Mouse (Mus musculus) MEL (cell line): ENCODE measurements around the gene Elavl4. TPM values are rescaled to one million over a fixed set of nuclear protein-coding genes. Genes with fewer than 3 reads are reported as not detected.

Experiments
- DNase-seq: peaks from one replicate; pipeline ENCODE4 v3.0.0; 2011; ENCODE audit warnings: low read depth, low spot score
- H3K27ac ChIP-seq: 2 replicates; pipeline ENCODE4 v1.5.1; 2012; ENCODE audit warnings: low read depth, mild to moderate bottlenecking, control low read depth, low read length, moderate library complexity; ENCODE audit not compliant: control insufficient read depth
- H3K27me3 ChIP-seq, 2 experiments: fragments of 150-350 bp in 1 of 2; sonication (generic) in 1 of 2; 2 replicates each; pipeline ENCODE4 v1.6.1; 2012; ENCODE audit warnings: low read length in 2 of 2, mild to moderate bottlenecking in 2 of 2, improper control_type of control experiment in 1 of 2, moderate library complexity in 1 of 2; ENCODE audit not compliant: insufficient read depth in 2 of 2, control insufficient read depth in 1 of 2
- H3K36me3 ChIP-seq, 2 experiments: 2 replicates each; pipeline ENCODE4 v1.6.1; 2012 to 2014; ENCODE audit warnings: low read length in 2 of 2, improper control_type of control experiment in 1 of 2, inconsistent platforms in 1 of 2, mild to moderate bottlenecking in 1 of 2; ENCODE audit not compliant: insufficient read depth in 2 of 2, control insufficient read depth in 1 of 2
- H3K4me1 ChIP-seq, 2 experiments: fragments of 150-350 bp in 1 of 2; sonication (generic) in 1 of 2; 2 replicates each; pipeline ENCODE4 v1.6.1; 2012; ENCODE audit warnings: low read length in 2 of 2, improper control_type of control experiment in 1 of 2, mild to moderate bottlenecking in 1 of 2; ENCODE audit not compliant: insufficient read depth in 2 of 2, control insufficient read depth in 1 of 2
- H3K4me3 ChIP-seq, 2 experiments: fragments of 150-350 bp in 1 of 2; sonication (generic) in 1 of 2; 2 replicates each; pipeline ENCODE4 v1.5.1; 2012; ENCODE audit warnings: low read depth in 2 of 2, low read length in 2 of 2, mild to moderate bottlenecking in 2 of 2, moderate library complexity in 2 of 2, control low read depth in 1 of 2, improper control_type of control experiment in 1 of 2; ENCODE audit not compliant: control insufficient read depth in 1 of 2, insufficient read depth in 1 of 2
- H3K79me2 ChIP-seq: 2 replicates; pipeline ENCODE4 v1.6.1; 2012; ENCODE audit warnings: mild to moderate bottlenecking, low read length, moderate library complexity; ENCODE audit not compliant: control insufficient read depth, poor library complexity, insufficient read depth
- H3K9ac ChIP-seq: 2 replicates; pipeline ENCODE4 v1.6.1; 2012; ENCODE audit warnings: low read depth, mild to moderate bottlenecking, control low read depth, low read length, moderate library complexity; ENCODE audit not compliant: control insufficient read depth, poor library complexity, severe bottlenecking
- H3K9me3 ChIP-seq: fragments of 150-350 bp; sonication (generic); replicated peaks from 2 replicates; pipeline ENCODE4 v1.6.1; 2012; ENCODE audit warnings: mild to moderate bottlenecking, low read length, improper control_type of control experiment, moderate library complexity; ENCODE audit not compliant: insufficient read depth
- BHLHE40 ChIP-seq: IDR thresholded peaks from 2 replicates; pipeline ENCODE4 v1.6.1; 2012; ENCODE audit warnings: low read depth, mild to moderate bottlenecking, inconsistent platforms, low read length, improper control_type of control experiment, borderline replicate concordance
- CHD2 ChIP-seq: IDR thresholded peaks from 2 replicates; pipeline ENCODE4 v1.6.1; 2011; ENCODE audit warnings: low read length, improper control_type of control experiment
- ETS1 ChIP-seq: IDR thresholded peaks from 2 replicates; pipeline ENCODE4 v1.6.1; 2012; ENCODE audit warnings: low read depth, mild to moderate bottlenecking, inconsistent platforms, low read length, improper control_type of control experiment, moderate library complexity
- GATA1 ChIP-seq: IDR thresholded peaks from 2 replicates; pipeline ENCODE4 v1.6.1; 2011; ENCODE audit warnings: low read depth, low read length, improper control_type of control experiment
- HCFC1 ChIP-seq: IDR thresholded peaks from 2 replicates; pipeline ENCODE4 v1.6.1; 2012; ENCODE audit warnings: low read depth, mild to moderate bottlenecking, inconsistent platforms, low read length, improper control_type of control experiment, moderate library complexity
- JUND ChIP-seq: IDR thresholded peaks from 2 replicates; pipeline ENCODE4 v1.6.1; 2011; ENCODE audit warnings: low read depth, mild to moderate bottlenecking, improper control_type of control experiment, low read length
- KAT2A ChIP-seq: conservative IDR thresholded peaks from 2 replicates; pipeline ENCODE4 v1.6.1; 2012; ENCODE audit warnings: low read depth, low read length, improper control_type of control experiment, inconsistent platforms
- MAFK ChIP-seq: IDR thresholded peaks from 2 replicates; pipeline ENCODE4 v1.6.1; 2011; ENCODE audit warnings: low read depth, mild to moderate bottlenecking, low read length, improper control_type of control experiment, borderline replicate concordance
- MAX ChIP-seq: IDR thresholded peaks from 2 replicates; pipeline ENCODE4 v1.6.1; 2011; ENCODE audit warnings: low read length, improper control_type of control experiment
- MAZ ChIP-seq: IDR thresholded peaks from 2 replicates; pipeline ENCODE4 v1.6.1; 2012; ENCODE audit warnings: low read depth, mild to moderate bottlenecking, inconsistent platforms, low read length, improper control_type of control experiment
- MXI1 ChIP-seq: IDR thresholded peaks from 2 replicates; pipeline ENCODE4 v1.6.1; 2011; ENCODE audit warnings: mild to moderate bottlenecking, low read depth, low read length, improper control_type of control experiment
- MYC ChIP-seq: IDR thresholded peaks from 2 replicates; pipeline ENCODE4 v1.6.1; 2011; ENCODE audit warnings: low read depth, mild to moderate bottlenecking, low read length, improper control_type of control experiment, moderate library complexity
- POLR2AphosphoS5 ChIP-seq: IDR thresholded peaks from 2 replicates; pipeline ENCODE4 v1.6.1; 2012; ENCODE audit warnings: low read depth, borderline replicate concordance, mild to moderate bottlenecking, inconsistent platforms, low read length, moderate library complexity, mixed read lengths
- RCOR1 ChIP-seq: IDR thresholded peaks from 2 replicates; pipeline ENCODE4 v1.6.1; 2012; ENCODE audit warnings: low read depth, mild to moderate bottlenecking, inconsistent platforms, low read length, improper control_type of control experiment
- SIN3A ChIP-seq: IDR thresholded peaks from 2 replicates; pipeline ENCODE4 v1.6.1; 2012; ENCODE audit warnings: low read length, improper control_type of control experiment, inconsistent platforms
- SMC3 ChIP-seq: IDR thresholded peaks from 2 replicates; pipeline ENCODE4 v1.6.1; 2011; ENCODE audit warnings: low read depth, low read length, improper control_type of control experiment
- UBTF ChIP-seq: IDR thresholded peaks from 2 replicates; pipeline ENCODE4 v1.6.1; 2012; ENCODE audit warnings: low read depth, mild to moderate bottlenecking, inconsistent platforms, low read length, improper control_type of control experiment, moderate library complexity, borderline replicate concordance; ENCODE audit not compliant: insufficient read depth
- USF1 ChIP-seq: IDR thresholded peaks from 2 replicates; pipeline ENCODE4 v1.6.1; 2014; ENCODE audit warnings: low read depth, mild to moderate bottlenecking, inconsistent platforms, low read length, improper control_type of control experiment, moderate library complexity
- ZKSCAN1 ChIP-seq: IDR thresholded peaks from 2 replicates; pipeline ENCODE4 v1.6.1; 2012; ENCODE audit warnings: low read depth, mild to moderate bottlenecking, inconsistent platforms, low read length, improper control_type of control experiment, moderate library complexity
- ZNF384 ChIP-seq: IDR thresholded peaks from 2 replicates; pipeline ENCODE4 v1.6.1; 2012; ENCODE audit warnings: low read depth, mild to moderate bottlenecking, inconsistent platforms, low read length, improper control_type of control experiment
- polyA plus RNA-seq, 2 experiments: library from polyadenylated mRNA; stranded (reverse) in 1 of 2; unstranded in 1 of 2; fragments of >175 nt in 1 of 2; fragments of >200 nt in 1 of 2; gene quantifications; 2 replicates each; pipeline versions ENCODE4 v1.2.1 to v1.2.4; 2012; ENCODE audit warnings: low replicate concordance in 2 of 2, low read depth in 1 of 2; ENCODE audit not compliant: insufficient read length in 2 of 2, insufficient read depth in 1 of 2, missing spikeins in 1 of 2
- total RNA-seq: library from RNA; depleted of rRNA; stranded (reverse); fragments of 300-350 nt; gene quantifications from 2 replicates; pipeline ENCODE4 v1.2.3, GENCODE M21; 2012

Elavl4 gene
- total and polyA plus RNA-seq, 3 experiments, result not detected

GRCm38 (mm10) chr4:110234554-110234953 lies 117.2 kb downstream of the Elavl4 start:
- Histone ChIP-seq H3K79me2 (no peaks in the 10 kb centered on the region), H3K9ac (no peak overlapping the region), H3K36me3 (no peaks in the 10 kb centered on the region), H3K4me3 (no peak overlapping the region), H3K27ac (no peak overlapping the region), H3K27me3 (no peaks in the 10 kb centered on the region), H3K9me3 (no peaks in the 10 kb centered on the region), H3K4me1 (no peaks in the 10 kb centered on the region)
- no peak for TF ChIP-seq BHLHE40
- no peak for TF ChIP-seq KAT2A
- TF ChIP-seq MXI1, result no peak
- no peak for DNase-seq

- H3K27me3 ChIP-seq, result no peaks in the 10 kb centered on the region
- H3K4me3 ChIP-seq, result no peak overlapping the region
- no peak overlapping the region for H3K9ac ChIP-seq
- no peak for DNase-seq
- H3K27ac ChIP-seq, result no peak overlapping the region
- no peaks in the 10 kb centered on the region for H3K9me3 ChIP-seq
- H3K4me1 ChIP-seq, result no peaks in the 10 kb centered on the region
- no peaks in the 10 kb centered on the region for H3K79me2 ChIP-seq
- no peak for TF ChIP-seq SIN3A
- no peak for TF ChIP-seq KAT2A
- no peak for TF ChIP-seq ETS1
- TF ChIP-seq RCOR1, result no peak
- TF ChIP-seq MAX, result no peak
- TF ChIP-seq JUND, result no peak
- no peak for TF ChIP-seq MYC
- TF ChIP-seq SMC3, result no peak
- no peak for TF ChIP-seq USF1
- no peak for TF ChIP-seq CHD2
- no peak for TF ChIP-seq ZNF384
- TF ChIP-seq HCFC1, result no peak
- TF ChIP-seq MAZ, result no peak
- TF ChIP-seq MAFK, result no peak
- TF ChIP-seq POLR2AphosphoS5, result no peak
- TF ChIP-seq ZKSCAN1, result no peak
- H3K36me3 ChIP-seq, result no peaks in the 10 kb centered on the region
Measured at GRCm38 (mm10) chr4:110232327-110232726, 119.4 kb downstream of the Elavl4 start.

GRCm38 (mm10) chr4:110231799-110232198 lies 119.9 kb downstream of the Elavl4 start:
- Histone ChIP-seq H3K36me3 (no peaks in the 10 kb centered on the region), H3K9ac (no peak overlapping the region), H3K9me3 (no peaks in the 10 kb centered on the region), H3K79me2 (no peaks in the 10 kb centered on the region), H3K27me3 (no peaks in the 10 kb centered on the region)
- no peak for TF ChIP-seq JUND
- TF ChIP-seq SMC3, result no peak
- TF ChIP-seq GATA1, result no peak
- TF ChIP-seq UBTF, result no peak
- TF ChIP-seq, all 39 proteins: peak for 0
- no peak for DNase-seq
- Histone ChIP-seq H3K4me1 (no peaks in the 10 kb centered on the region), H3K27ac (no peak overlapping the region), H3K4me3 (no peak overlapping the region)
